In the genomic region with DNA sequence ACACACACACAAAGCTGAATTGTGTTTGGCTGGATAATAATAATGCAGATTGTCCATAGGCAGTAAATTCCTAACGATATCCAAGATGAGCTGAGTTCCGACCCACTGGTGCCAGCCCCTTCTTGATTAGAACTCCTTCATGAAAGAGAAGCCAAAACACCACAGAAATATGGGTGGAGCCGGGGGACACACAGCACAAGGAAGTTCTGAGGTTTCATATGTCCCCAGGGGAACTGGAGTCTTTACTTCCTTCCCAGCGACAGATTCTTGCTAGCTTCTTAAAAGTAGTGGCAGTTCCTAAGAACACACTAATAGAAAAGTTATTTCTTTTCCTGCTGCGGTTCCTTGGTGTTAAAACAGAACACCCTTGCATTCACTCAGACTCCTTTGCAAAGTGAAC, we compare ENCODE assay signal across 8 mouse cellular contexts. TPM values are rescaled to one million over a fixed set of nuclear protein-coding genes. Genes with fewer than 3 reads are reported as not detected.
DNase-seq lines count a peak whose midpoint lies in the region; ATAC-seq and TF ChIP-seq lines count a peak whose summit lies in the region.
"Had no signal": no experiment of that assay in that cellular context is flagged by ENCODE, and none has a peak within 500 bp of the region (broad histone marks: within the 10 kb centered on the region; RNA-seq: fewer than 3 reads in every experiment).

No protein-coding gene starts in this region.

- H3K4me1 ChIP-seq in lung, embryonic 14.5 days (ENCODE audit: insufficient read depth): no peaks in the 10 kb centered on the region
- no peaks in the 10 kb centered on the region for H3K4me1 ChIP-seq in stomach, embryonic 14.5 days (ENCODE audit: control insufficient read depth, insufficient read depth, low read length)
- no peaks in the 10 kb centered on the region for H3K4me1 ChIP-seq in midbrain, embryonic 13.5 days (replicated peaks)

- no peak for ATAC-seq in lung, embryonic 14.5 days (ENCODE audit: insufficient read depth)
- peak; percentile 36 for ATAC-seq in activated CD4-positive, CD25-positive, alpha-beta regulatory T cell, adult 4 months
- peak; percentile 89 to 90 for ATAC-seq in hematopoietic stem cell, adult 5-6 weeks (replicated peaks in 1 of 2; ENCODE audit: insufficient read depth in 1 of 2, low FRiP score in 2 of 2, low TSS enrichment in 1 of 2, low read depth in 1 of 2, poor library complexity in 2 of 2, severe bottlenecking in 2 of 2)
- no peak for ATAC-seq in stomach, embryonic 14.5 days (ENCODE audit: insufficient number of reproducible peaks, insufficient read depth, low FRiP score, low read depth)
- no peak for ATAC-seq in midbrain, embryonic 13.5 days

- no peak overlapping the region for H3K4me2 ChIP-seq in lung, embryonic 14.5 days
- no peak overlapping the region for H3K4me2 ChIP-seq in stomach, embryonic 14.5 days (replicated peaks; ENCODE audit: low read depth, low read length)
- no peak overlapping the region for H3K4me2 ChIP-seq in midbrain, embryonic 13.5 days (replicated peaks)
- H3K4me2 ChIP-seq: embryonic facial prominence, embryonic 13.5 days had no signal

- H3K9ac ChIP-seq in lung, embryonic 14.5 days: no peak overlapping the region
- no peak overlapping the region for H3K9ac ChIP-seq in stomach, embryonic 14.5 days (replicated peaks; ENCODE audit: low read depth, low read length)
- H3K9ac ChIP-seq in midbrain, embryonic 13.5 days (replicated peaks): no peak overlapping the region
- H3K9ac ChIP-seq: embryonic facial prominence, embryonic 13.5 days had no signal

- H3K27me3 ChIP-seq in lung, embryonic 14.5 days (ENCODE audit: insufficient read depth, low read length): no peaks in the 10 kb centered on the region
- no peaks in the 10 kb centered on the region for H3K27me3 ChIP-seq in stomach, embryonic 14.5 days (ENCODE audit: control insufficient read depth, insufficient read depth, low read length)
- H3K27me3 ChIP-seq in midbrain, embryonic 13.5 days: no peaks in the 10 kb centered on the region
- H3K27me3 ChIP-seq: embryonic facial prominence, embryonic 13.5 days had no signal

- DNase-seq in lung, embryonic 14.5 days: peak; percentile 15
- DNase-seq in lung, postnatal 14 days: no peak
- DNase-seq in gastrocnemius, adult 8-10 months (ENCODE audit: low spot score in 2 of 2): no peak

- no peak overlapping the region for H3K4me3 ChIP-seq in lung, embryonic 14.5 days (ENCODE audit: low read depth, low read length)
- H3K4me3 ChIP-seq in stomach, embryonic 14.5 days (ENCODE audit: low read depth, low read length): no peak overlapping the region
- no peak overlapping the region for H3K4me3 ChIP-seq in midbrain, embryonic 13.5 days (replicated peaks)
- H3K4me3 ChIP-seq: embryonic facial prominence, embryonic 13.5 days had no signal

- WGBS in lung, embryonic 14.5 days: 70% methylated on average over 5 of the region's 5 CpGs
- WGBS in stomach, embryonic 14.5 days: 71% methylated on average over 5 of the region's 5 CpGs
- 84% methylated on average over 5 of the region's 5 CpGs for WGBS in midbrain, embryonic 13.5 days

- no peaks in the 10 kb centered on the region for H3K36me3 ChIP-seq in lung, embryonic 14.5 days (ENCODE audit: insufficient read depth)
- H3K36me3 ChIP-seq in stomach, embryonic 14.5 days (ENCODE audit: control insufficient read depth, insufficient read depth, low read length): no peaks in the 10 kb centered on the region
- H3K36me3 ChIP-seq in midbrain, embryonic 13.5 days: no peaks in the 10 kb centered on the region
- H3K36me3 ChIP-seq: embryonic facial prominence, embryonic 13.5 days had no signal

- H3K9me3 ChIP-seq in lung, embryonic 14.5 days (ENCODE audit: low read depth, low read length): no peaks in the 10 kb centered on the region
- H3K9me3 ChIP-seq in stomach, embryonic 14.5 days (ENCODE audit: control insufficient read depth, low read depth, low read length): no peaks in the 10 kb centered on the region
- H3K9me3 ChIP-seq in midbrain, embryonic 13.5 days: no peaks in the 10 kb centered on the region
- H3K9me3 ChIP-seq: embryonic facial prominence, embryonic 13.5 days had no signal

- TF ChIP-seq CTCF in lung, embryonic 14.5 days (IDR thresholded peaks at IDR 0.05; ENCODE audit: low read depth): no peak

- 0 out of 2 replicates have a peak overlapping the region, but pooled peaks have one; percentile 43 for H3K27ac ChIP-seq in lung, embryonic 14.5 days (ENCODE audit: low read depth)
- peak overlapping the region; percentile 34; the same call in 1 of the 2 replicates for H3K27ac ChIP-seq in stomach, embryonic 14.5 days (ENCODE audit: low read length)
- H3K27ac ChIP-seq in midbrain, embryonic 13.5 days: no peak overlapping the region
- H3K27ac ChIP-seq: embryonic facial prominence, embryonic 13.5 days had no signal

RNA-seq across cellular contexts. Expression of a gene that starts 51.4 kb away (rescaled TPM):
- polyA plus RNA-seq in lung, embryonic 14.5 days (2014; fragmentation: Nextera tagmentation; extraction: Ambion mirVana): 5.6 and 8.3 TPM in 2 replicates
- 10 to 100 TPM; 36.4 to 49.1 TPM for polyA plus RNA-seq in activated CD4-positive, CD25-positive, alpha-beta regulatory T cell, adult 4 months (2017; shearing (Covaris generic))
- total RNA-seq in hematopoietic stem cell, adult 5-6 weeks (2017): 108 and 169 TPM in 2 replicates
- 12.6 and 13.2 TPM in 2 replicates for polyA plus RNA-seq in stomach, embryonic 14.5 days (2014; fragmentation: Nextera tagmentation; extraction: Ambion mirVana)
- 10 to 100 TPM; 11.6 to 16.8 (median 13.5) TPM for total RNA-seq in gastrocnemius, adult 8-10 months (2022)
- 7.9 and 9.3 TPM in 2 replicates for polyA plus RNA-seq in midbrain, embryonic 13.5 days (2015; fragmentation: Nextera tagmentation; extraction: Ambion mirVana)

Comparison
In these comparisons a context has a peak if more than half of its experiments do, and no peak if none do; other contexts are left out.
1. ATAC-seq: peak in activated CD4-positive, CD25-positive, alpha-beta regulatory T cell, adult 4 months (single experiment) and hematopoietic stem cell, adult 5-6 weeks (2 of 2); none in lung, embryonic 14.5 days (single experiment), stomach, embryonic 14.5 days (single experiment) and midbrain, embryonic 13.5 days (single experiment).